Mouse (Mus musculus): ENCODE measurements around the gene Ebf3. TPM values are rescaled to one million over a fixed set of nuclear protein-coding genes. Genes with fewer than 3 reads are reported as not detected.

The Ebf3 gene
- polyA plus RNA-seq, 1 experiment from 2014 or later = 0.89 TPM

- H3K4me3 ChIP-seq (ENCODE audit: low read depth, low read length) = no peak overlapping the region
These were observed 142.0 kb downstream of the Ebf3 start for GRCm38 (mm10) chr7:137172278-137172677.

GRCm38 (mm10) chr7:137159086-137159485 is 155.2 kb downstream of the Ebf3 start:
- Histone ChIP-seq H3K27me3 (replicated peaks; ENCODE audit: control insufficient read depth, insufficient read depth, low read length) (no peaks in the 10 kb centered on the region), H3K4me2 (ENCODE audit: low read length) (no peak overlapping the region), H3K27ac (ENCODE audit: low read depth, low read length) (no peak overlapping the region), H3K4me3 (ENCODE audit: low read depth, low read length) (no peak overlapping the region), H3K9me3 (replicated peaks; ENCODE audit: control insufficient read depth, low read length) (no peaks in the 10 kb centered on the region), H3K4me1 (ENCODE audit: control insufficient read depth, insufficient read depth, low read length) (no peaks in the 10 kb centered on the region), H3K9ac (ENCODE audit: low read length) (no peak overlapping the region), H3K36me3 (ENCODE audit: control insufficient read depth, insufficient read depth, low read length) (no peaks in the 10 kb centered on the region)
- DNase-seq (ENCODE audit: low spot score) (no peak), ATAC-seq (no peak)

More at GRCm38 (mm10) chr7:137172278-137172677, 142.0 kb downstream of the Ebf3 start:
- Histone ChIP-seq H3K9ac (ENCODE audit: low read length) (no peak overlapping the region), H3K4me2 (ENCODE audit: low read length) (no peak overlapping the region), H3K36me3 (ENCODE audit: control insufficient read depth, insufficient read depth, low read length) (no peaks in the 10 kb centered on the region), H3K27me3 (replicated peaks; ENCODE audit: control insufficient read depth, insufficient read depth, low read length) (no peaks in the 10 kb centered on the region), H3K4me1 (ENCODE audit: control insufficient read depth, insufficient read depth, low read length) (no peaks in the 10 kb centered on the region), H3K27ac (ENCODE audit: low read depth, low read length) (no peak overlapping the region), H3K9me3 (replicated peaks; ENCODE audit: control insufficient read depth, low read length) (no peaks in the 10 kb centered on the region; the same call in 1 of the 2 replicates)
- DNase-seq (ENCODE audit: low spot score) (no peak), ATAC-seq (no peak)
- WGBS = 75% methylated on average over 9 of the region's 9 CpGs

- no peak overlapping the region for H3K9ac ChIP-seq (ENCODE audit: low read length)
- 93% methylated on average over 2 of the region's 2 CpGs for WGBS
These were observed 159.6 kb downstream of the Ebf3 start for GRCm38 (mm10) chr7:137154623-137155022.

GRCm38 (mm10) chr7:137151854-137152253 is 162.4 kb downstream of the Ebf3 start:
- WGBS = 82% methylated on average over 2 of the region's 2 CpGs
- Histone ChIP-seq H3K4me2 (ENCODE audit: low read length) (no peak overlapping the region), H3K27me3 (replicated peaks; ENCODE audit: control insufficient read depth, insufficient read depth, low read length) (0 out of 2 replicates have a peak, but pooled peaks cover 2% of the 10 kb centered on the region), H3K4me1 (ENCODE audit: control insufficient read depth, insufficient read depth, low read length) (no peaks in the 10 kb centered on the region), H3K4me3 (ENCODE audit: low read depth, low read length) (no peak overlapping the region), H3K36me3 (ENCODE audit: control insufficient read depth, insufficient read depth, low read length) (no peaks in the 10 kb centered on the region), H3K9me3 (replicated peaks; ENCODE audit: control insufficient read depth, low read length) (no peaks in the 10 kb centered on the region), H3K27ac (ENCODE audit: low read depth, low read length) (no peak overlapping the region), H3K9ac (ENCODE audit: low read length) (no peak overlapping the region)
- no peak for ATAC-seq
- DNase-seq (ENCODE audit: low spot score) = no peak

More at GRCm38 (mm10) chr7:137154623-137155022, 159.6 kb downstream of the Ebf3 start:
- ATAC-seq = no peak
- Histone ChIP-seq H3K27me3 (replicated peaks; ENCODE audit: control insufficient read depth, insufficient read depth, low read length) (no peaks in the 10 kb centered on the region), H3K36me3 (ENCODE audit: control insufficient read depth, insufficient read depth, low read length) (no peaks in the 10 kb centered on the region), H3K27ac (ENCODE audit: low read depth, low read length) (no peak overlapping the region), H3K4me3 (ENCODE audit: low read depth, low read length) (no peak overlapping the region), H3K4me2 (ENCODE audit: low read length) (no peak overlapping the region), H3K9me3 (replicated peaks; ENCODE audit: control insufficient read depth, low read length) (no peaks in the 10 kb centered on the region), H3K4me1 (ENCODE audit: control insufficient read depth, insufficient read depth, low read length) (no peaks in the 10 kb centered on the region)
- no peak for DNase-seq (ENCODE audit: low spot score)

GRCm38 (mm10) chr7:137147101-137147500 is 167.1 kb downstream of the Ebf3 start:
- Histone ChIP-seq H3K9me3 (replicated peaks; ENCODE audit: control insufficient read depth, low read length) (no peaks in the 10 kb centered on the region), H3K4me3 (ENCODE audit: low read depth, low read length) (no peak overlapping the region), H3K4me2 (ENCODE audit: low read length) (no peak overlapping the region), H3K27me3 (replicated peaks; ENCODE audit: control insufficient read depth, insufficient read depth, low read length) (0 out of 2 replicates have a peak, but pooled peaks cover 2% of the 10 kb centered on the region), H3K27ac (ENCODE audit: low read depth, low read length) (no peak overlapping the region), H3K4me1 (ENCODE audit: control insufficient read depth, insufficient read depth, low read length) (no peaks in the 10 kb centered on the region), H3K9ac (ENCODE audit: low read length) (no peak overlapping the region), H3K36me3 (ENCODE audit: control insufficient read depth, insufficient read depth, low read length) (no peaks in the 10 kb centered on the region)
- DNase-seq (ENCODE audit: low spot score) = peak; percentile 75
- peak; percentile 44; the same call in 1 of the 2 replicates for ATAC-seq
- WGBS = 43% methylated on average over 12 of the region's 12 CpGs

Other genes starting within 250 kb of the Ebf3 start
- gene 9430038I01Rik, start 96.3 kb upstream of the Ebf3 start, polyA plus RNA-seq (2014; fragmentation: Nextera tagmentation; extraction: Ambion mirVana) = 8.9 and 10.6 TPM in 2 replicates
- gene Glrx3, start 123.2 kb upstream of the Ebf3 start, polyA plus RNA-seq (2014; fragmentation: Nextera tagmentation; extraction: Ambion mirVana) = 312 and 339 TPM in 2 replicates